Comparison of ENCODE assay signal across 8 mouse cellular contexts in genomic region chr19:47579788-47580631, GRCm38 (mm10). TPM values are rescaled to one million over a fixed set of nuclear protein-coding genes. Genes with fewer than 3 reads are reported as not detected.
A peak's percentile ranks its signal among the peaks of the same experiment; 100 is the strongest.
DNase-seq lines count a peak whose midpoint lies in the region; ATAC-seq and TF ChIP-seq lines count a peak whose summit lies in the region.

No protein-coding gene starts in this region.

- H3K9ac ChIP-seq in heart, embryonic 12.5 days = peak overlapping the region; percentile 99
- peak overlapping the region; percentile 96 for H3K9ac ChIP-seq in kidney, embryonic 16.5 days (replicated peaks; ENCODE audit: low read length)

- peak overlapping the region; percentile 92 for H3K4me2 ChIP-seq in heart, embryonic 12.5 days
- H3K4me2 ChIP-seq in kidney, embryonic 16.5 days (replicated peaks; ENCODE audit: low read depth, low read length) = peak overlapping the region; percentile 72

- H3K4me3 ChIP-seq in E14TG2a.4 (replicated peaks; ENCODE audit: low read length) (peak overlapping the region; percentile 87), macrophage (ENCODE audit: inconsistent target) (peak overlapping the region; percentile 75)
- H3K4me3 ChIP-seq in embryonic facial prominence, embryonic 10.5 days = peak overlapping the region; percentile 82
- peak overlapping the region; percentile 85 for H3K4me3 ChIP-seq in heart, embryonic 12.5 days
- H3K4me3 ChIP-seq in kidney, embryonic 16.5 days (ENCODE audit: low read length) = peak overlapping the region; percentile 65
- H3K4me3 ChIP-seq in spleen, adult 2 months (ENCODE audit: extremely low read depth, insufficient read depth, insufficient read length) = peak overlapping the region; percentile 62

- H3K79me2 ChIP-seq in macrophage (ENCODE audit: inconsistent target) = peaks cover 51% of the 10 kb centered on the region

- H3K9me3 ChIP-seq in E14TG2a.4 (ENCODE audit: low read length) = no peaks in the 10 kb centered on the region
- no peaks in the 10 kb centered on the region for H3K9me3 ChIP-seq in embryonic facial prominence, embryonic 10.5 days
- no peaks in the 10 kb centered on the region for H3K9me3 ChIP-seq in heart, embryonic 12.5 days (replicated peaks)
- H3K9me3 ChIP-seq in kidney, embryonic 16.5 days (ENCODE audit: low read length) = no peaks in the 10 kb centered on the region

- ATAC-seq in heart, embryonic 12.5 days (ENCODE audit: insufficient number of reproducible peaks, low FRiP score) = peak; percentile 83
- ATAC-seq in kidney, embryonic 16.5 days (ENCODE audit: low FRiP score, low TSS enrichment) = peak; percentile 72

- peaks cover 8% of the 10 kb centered on the region for H3K27me3 ChIP-seq in E14TG2a.4 (ENCODE audit: insufficient read depth, low read length)
- no peaks in the 10 kb centered on the region for H3K27me3 ChIP-seq in embryonic facial prominence, embryonic 10.5 days (replicated peaks; ENCODE audit: low read depth, poor library complexity, severe bottlenecking)
- H3K27me3 ChIP-seq in heart, embryonic 12.5 days (replicated peaks) = no peaks in the 10 kb centered on the region
- H3K27me3 ChIP-seq in kidney, embryonic 16.5 days (ENCODE audit: insufficient read depth, low read length) = no peaks in the 10 kb centered on the region
- H3K27me3 ChIP-seq in spleen, adult 2 months (ENCODE audit: control insufficient read depth, insufficient read depth, low read length) = no peaks in the 10 kb centered on the region

- H3K36me3 ChIP-seq in E14TG2a.4 (ENCODE audit: insufficient read depth, low read length) (no peaks in the 10 kb centered on the region), macrophage (ENCODE audit: inconsistent target) (no peaks in the 10 kb centered on the region)
- no peaks in the 10 kb centered on the region for H3K36me3 ChIP-seq in embryonic facial prominence, embryonic 10.5 days (replicated peaks)
- H3K36me3 ChIP-seq in heart, embryonic 12.5 days = no peaks in the 10 kb centered on the region
- no peaks in the 10 kb centered on the region for H3K36me3 ChIP-seq in kidney, embryonic 16.5 days (ENCODE audit: insufficient read depth, low read length)
- H3K36me3 ChIP-seq in spleen, adult 2 months (ENCODE audit: control insufficient read depth, insufficient read depth, low read length) = no peaks in the 10 kb centered on the region

- peak; percentile 52 for DNase-seq in adipocyte (ENCODE audit: low spot score)
- DNase-seq in embryonic facial prominence, embryonic 10.5 days (ENCODE audit: low spot score) = peak; percentile 48
- peak in 1 of 2 experiments; percentile 6 for DNase-seq in spleen, adult 2 months (ENCODE audit: low read depth in 1 of 2, low spot score in 2 of 2)
- no peak for DNase-seq in right cerebral cortex, postnatal 25 days

- H3K27ac ChIP-seq in embryonic facial prominence, embryonic 10.5 days (replicated peaks) = peak overlapping the region; percentile 95
- H3K27ac ChIP-seq in heart, embryonic 12.5 days (ENCODE audit: poor library complexity, severe bottlenecking) = peak overlapping the region; percentile 95
- H3K27ac ChIP-seq in kidney, embryonic 16.5 days (ENCODE audit: low read length) = peak overlapping the region; percentile 98
- peak overlapping the region; percentile 63 for H3K27ac ChIP-seq in macrophage
- H3K27ac ChIP-seq in spleen, adult 2 months (ENCODE audit: insufficient read depth, low read length) = peak overlapping the region; percentile 59; the same call in 1 of the 2 replicates

- 3% methylated on average over 94 of the region's 96 CpGs for WGBS in embryonic facial prominence, embryonic 10.5 days
- WGBS in heart, embryonic 12.5 days = 5% methylated on average over 95 of the region's 96 CpGs
- under 1% methylated on average over 78 of the region's 96 CpGs for WGBS in kidney, embryonic 16.5 days
- WGBS in macrophage (ENCODE audit: missing documents) = under 1% methylated on average over 73 of the region's 96 CpGs
- WGBS in spleen, adult 2 months = 2% methylated on average over 90 of the region's 96 CpGs

- TF ChIP-seq POLR2A in spleen, adult 2 months (IDR thresholded peaks at IDR 0.05; ENCODE audit: low read depth, low read length) = no peak

- TF ChIP-seq CTCF in E14TG2a.4 (conservative IDR thresholded peaks at IDR 0.05; ENCODE audit: low read length) = no peak
- no peak for TF ChIP-seq CTCF in spleen, adult 2 months (IDR thresholded peaks at IDR 0.05; ENCODE audit: extremely low read depth, insufficient read depth, insufficient read length, insufficient replicate concordance)

- H3K4me1 ChIP-seq in E14TG2a.4 (replicated peaks; ENCODE audit: low read depth, low read length) = peaks cover 28% of the 10 kb centered on the region
- H3K4me1 ChIP-seq in embryonic facial prominence, embryonic 10.5 days = peaks cover 31% of the 10 kb centered on the region
- peaks cover 23% of the 10 kb centered on the region for H3K4me1 ChIP-seq in heart, embryonic 12.5 days (replicated peaks)
- peaks cover 24% of the 10 kb centered on the region for H3K4me1 ChIP-seq in kidney, embryonic 16.5 days (ENCODE audit: insufficient read depth, low read length)
- peaks cover 6% of the 10 kb centered on the region for H3K4me1 ChIP-seq in spleen, adult 2 months (ENCODE audit: control insufficient read depth, insufficient read depth, insufficient read length)

RNA-seq across cellular contexts. Expression of gene Slk, which starts 0.5 kb away (rescaled TPM):
- 7.8 and 8.9 TPM in 2 replicates for polyA plus RNA-seq in embryonic facial prominence, embryonic 10.5 days (2016; fragmentation: Nextera tagmentation; extraction: Ambion mirVana)
- 12.6 and 13.0 TPM in 2 replicates for polyA plus RNA-seq in heart, embryonic 12.5 days (2016; fragmentation: Nextera tagmentation; extraction: Ambion mirVana)
- polyA plus RNA-seq in kidney, embryonic 16.5 days (2015; fragmentation: Nextera tagmentation; extraction: Ambion mirVana) = 11.1 and 11.4 TPM in 2 replicates
- 100 to 1,000 TPM in 23 of 26 experiments, 10 to 100 TPM in 3; 78.1 to 293 (median 171) TPM for total RNA-seq in macrophage (2018; cell fraction: chromatin; rRNA removed)
- 10 to 100 TPM; 25.1 to 61.3 (median 41.7) TPM for total RNA-seq in macrophage (2018; cell fraction: cytosol; rRNA removed)
- 100 to 1,000 TPM in 13 of 26 experiments, 10 to 100 TPM in 13; 46.3 to 201 (median 102) TPM for total RNA-seq in macrophage (2018; cell fraction: nucleus; rRNA removed)
- 32.8 to 42.9 TPM (median 42.0 TPM) in 3 replicates for polyA plus RNA-seq in macrophage (2018)
- 4.7 and 5.3 TPM in 2 replicates for polyA plus RNA-seq in spleen, adult 2 months (2012; rRNA removed)

RNA-seq across cellular contexts. Expression of gene Stn1, which starts 42.7 kb away (rescaled TPM):
- 68.3 and 70.6 TPM in 2 replicates for polyA plus RNA-seq in embryonic facial prominence, embryonic 10.5 days (2016; fragmentation: Nextera tagmentation; extraction: Ambion mirVana)
- polyA plus RNA-seq in heart, embryonic 12.5 days (2016; fragmentation: Nextera tagmentation; extraction: Ambion mirVana) = 34.2 and 35.3 TPM in 2 replicates
- polyA plus RNA-seq in kidney, embryonic 16.5 days (2015; fragmentation: Nextera tagmentation; extraction: Ambion mirVana) = 54.8 and 58.9 TPM in 2 replicates
- total RNA-seq in macrophage (2018; cell fraction: chromatin; rRNA removed) = 10 to 100 TPM in 25 of 26 experiments, 1 to 10 TPM in 1; 7.3 to 45.3 (median 21.4) TPM
- 10 to 100 TPM in 25 of 26 experiments, 1 to 10 TPM in 1; 9.8 to 18.2 (median 15.1) TPM for total RNA-seq in macrophage (2018; cell fraction: cytosol; rRNA removed)
- 10 to 100 TPM in 24 of 26 experiments, 1 to 10 TPM in 2; 5.8 to 45.3 (median 18.7) TPM for total RNA-seq in macrophage (2018; cell fraction: nucleus; rRNA removed)
- polyA plus RNA-seq in macrophage (2018) = 11.7 to 18.7 TPM (median 18.2 TPM) in 3 replicates
- 11.1 and 12.1 TPM in 2 replicates for polyA plus RNA-seq in spleen, adult 2 months (2012; rRNA removed)
